Mouse (Mus musculus) neural tube, embryonic 15.5 days (tissue): ENCODE measurements at regions not wholly inside any gene's neighbourhood (a gene's known extent, or its start where the extent isn't known, plus 50 kb on each side); places are given as distances from the start of the nearest gene placed in this dataset.

ENCODE experiments used
- ATAC-seq: fragments of 200-750 bp; cut with Nextera tagmentation; 2 replicates; pipeline ENCODE4 v1.8.0; 2017; ENCODE audit warnings: mild to moderate bottlenecking, moderate TSS enrichment, moderate library complexity; ENCODE audit not compliant: low FRiP score
- H3K27ac ChIP-seq: fragments of 300-500 bp; sonication (generic); replicated peaks from 2 replicates; pipeline ENCODE4 v1.5.1; 2015; ENCODE audit warnings: mild to moderate bottlenecking, inconsistent platforms
- H3K27me3 ChIP-seq: fragments of 300-500 bp; sonication (generic); replicated peaks from 2 replicates; pipeline ENCODE4 v1.6.1; 2015; ENCODE audit warnings: inconsistent platforms
- H3K36me3 ChIP-seq: fragments of 300-500 bp; sonication (generic); 2 replicates; pipeline ENCODE4 v1.6.1; 2015; ENCODE audit warnings: inconsistent platforms
- H3K4me1 ChIP-seq: fragments of 300-500 bp; sonication (generic); 2 replicates; pipeline ENCODE4 v1.6.1; 2015; ENCODE audit warnings: inconsistent platforms
- H3K4me2 ChIP-seq: fragments of 300-500 bp; sonication (generic); 2 replicates; pipeline ENCODE4 v1.6.1; 2015; ENCODE audit warnings: inconsistent platforms, mild to moderate bottlenecking, moderate library complexity
- H3K4me3 ChIP-seq: fragments of 300-500 bp; sonication (generic); replicated peaks from 2 replicates; pipeline ENCODE4 v1.5.1; 2015; ENCODE audit warnings: mild to moderate bottlenecking, inconsistent platforms
- H3K9ac ChIP-seq: fragments of 300-500 bp; sonication (generic); replicated peaks from 2 replicates; pipeline ENCODE4 v1.6.1; 2015; ENCODE audit warnings: mild to moderate bottlenecking, inconsistent platforms
- H3K9me3 ChIP-seq: fragments of 300-500 bp; sonication (generic); replicated peaks from 2 replicates; pipeline ENCODE4 v1.6.1; 2016; ENCODE audit warnings: inconsistent platforms
- WGBS: fragments of 180-500 bp; shearing (Covaris S2); methylation state at CpG from one replicate; pipeline ENCODE4 v1.1.7; 2015; ENCODE audit warnings: mixed read lengths; 5-methylcytosine and 5-hydroxymethylcytosine counted together

DNA sequence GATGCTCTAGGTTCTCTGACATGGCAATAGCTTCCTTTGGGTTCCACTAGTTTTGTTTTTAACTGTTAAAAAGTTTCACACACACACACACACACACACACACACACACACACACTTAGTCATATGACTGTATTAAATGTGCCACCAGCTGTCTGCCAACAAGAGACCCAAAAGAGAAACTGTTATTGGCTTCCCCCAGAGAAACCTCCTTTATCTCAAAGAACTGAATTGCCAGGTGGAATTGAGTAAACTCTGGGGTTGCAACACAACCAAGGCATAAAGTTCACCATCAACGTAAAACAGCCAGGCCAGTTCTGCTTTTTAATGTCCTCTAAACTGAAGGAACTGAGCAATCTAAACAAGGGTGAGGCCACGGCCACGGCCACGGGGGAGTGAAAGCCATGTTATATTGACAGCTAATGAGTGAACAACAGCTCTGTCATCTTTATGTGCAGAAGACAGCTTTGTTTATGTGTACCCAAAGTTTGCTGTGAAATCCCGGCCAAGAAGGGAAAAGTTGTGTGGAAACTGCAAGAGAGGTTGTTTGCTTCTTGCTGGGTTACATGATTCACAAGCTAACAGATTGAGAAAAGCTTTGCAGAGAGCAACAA lies 69.3 kb downstream of the Btg1 start:
- H3K36me3 ChIP-seq, result no peaks in the 10 kb centered on the region
- peaks cover 9% of the 10 kb centered on the region; the same call in 1 of the 2 replicates for H3K4me1 ChIP-seq
- H3K9ac ChIP-seq, result no peak overlapping the region
- ATAC-seq, result no peak
- H3K27me3 ChIP-seq, result no peaks in the 10 kb centered on the region
- no peak overlapping the region for H3K4me2 ChIP-seq
- WGBS, result 61% methylated on average over 5 of the region's 5 CpGs
- no peak overlapping the region for H3K27ac ChIP-seq
- H3K9me3 ChIP-seq, result no peaks in the 10 kb centered on the region
- H3K4me3 ChIP-seq, result no peak overlapping the region

DNA sequence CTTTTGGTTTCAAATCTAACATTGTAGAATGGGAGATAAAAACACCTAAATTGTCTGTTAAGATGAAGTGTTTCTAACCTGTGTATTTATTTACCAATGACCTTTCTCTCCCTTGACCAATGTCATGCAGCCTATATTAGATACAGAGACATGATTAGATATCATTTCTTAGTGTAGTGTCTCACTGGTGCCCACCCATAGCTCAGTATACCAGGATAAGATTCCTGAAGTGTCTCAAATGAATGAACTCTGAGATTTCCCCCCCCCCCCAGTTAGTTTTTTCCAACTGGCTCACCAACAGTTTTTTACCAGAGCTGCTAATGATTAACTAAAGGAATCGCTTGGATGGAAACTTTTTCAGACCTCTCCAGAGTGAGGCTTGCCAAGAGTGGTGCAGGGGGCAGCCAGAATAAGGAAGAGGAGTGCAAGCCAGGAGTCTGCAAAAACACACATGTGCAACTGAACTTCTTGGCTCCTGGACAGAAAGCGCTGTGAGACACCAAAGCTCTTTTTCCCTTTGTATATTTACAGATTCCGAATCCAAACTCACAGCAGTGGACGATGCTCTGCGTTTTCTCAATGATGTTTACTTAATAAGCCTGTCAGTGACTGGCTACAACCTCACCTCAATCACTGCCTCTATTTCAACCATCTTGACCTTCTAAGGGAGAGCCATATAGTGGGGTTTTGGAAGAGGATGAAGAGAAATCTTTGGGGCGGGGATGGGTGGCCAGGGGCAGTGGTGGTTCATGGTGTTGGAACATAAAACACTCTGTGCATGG lies 70.0 kb downstream of the Btg1 start:
- no peaks in the 10 kb centered on the region for H3K9me3 ChIP-seq
- 65% methylated on average over 6 of the region's 6 CpGs for WGBS
- no peaks in the 10 kb centered on the region for H3K27me3 ChIP-seq
- H3K4me2 ChIP-seq, result no peak overlapping the region
- no peak for ATAC-seq
- H3K36me3 ChIP-seq, result no peaks in the 10 kb centered on the region
- no peak overlapping the region for H3K9ac ChIP-seq
- H3K4me3 ChIP-seq, result no peak overlapping the region
- H3K27ac ChIP-seq, result no peak overlapping the region
- peaks cover 9% of the 10 kb centered on the region; the same call in 1 of the 2 replicates for H3K4me1 ChIP-seq

DNA sequence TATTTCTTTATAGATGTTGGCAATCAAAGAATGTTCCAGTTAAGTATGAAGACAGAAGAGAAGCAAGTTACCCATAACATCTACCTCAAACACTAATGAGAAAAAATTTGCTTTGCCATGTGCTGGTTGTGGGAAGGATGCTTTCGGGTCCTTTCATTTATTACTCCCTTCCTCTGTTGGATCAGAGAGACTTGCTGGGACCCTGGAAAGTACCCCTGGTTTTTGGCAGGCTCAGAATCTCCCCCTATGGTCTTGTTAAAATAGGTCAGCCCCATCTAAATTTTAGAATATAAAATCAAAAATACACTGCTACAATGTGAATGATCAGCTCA lies 70.6 kb downstream of the Btg1 start:
- Histone ChIP-seq H3K27ac (no peak overlapping the region), H3K9me3 (no peaks in the 10 kb centered on the region), H3K4me1 (peaks cover 9% of the 10 kb centered on the region; the same call in 1 of the 2 replicates), H3K9ac (no peak overlapping the region), H3K27me3 (no peaks in the 10 kb centered on the region), H3K4me2 (no peak overlapping the region), H3K36me3 (no peaks in the 10 kb centered on the region), H3K4me3 (no peak overlapping the region)
- no peak for ATAC-seq
- WGBS, result 84% methylated on average over 1 of the region's 1 CpGs

GRCm38 (mm10) chr10:96689976-96690867 lies 73.4 kb downstream of the Btg1 start:
- no peaks in the 10 kb centered on the region for H3K9me3 ChIP-seq

GRCm38 (mm10) chr10:96690868-96691302 lies 74.1 kb downstream of the Btg1 start:
- no peak for ATAC-seq
- peaks cover 9% of the 10 kb centered on the region; the same call in 1 of the 2 replicates for H3K4me1 ChIP-seq
- H3K9ac ChIP-seq, result no peak overlapping the region
- no peak overlapping the region for H3K27ac ChIP-seq
- no peak overlapping the region for H3K4me2 ChIP-seq
- H3K4me3 ChIP-seq, result no peak overlapping the region
- H3K36me3 ChIP-seq, result no peaks in the 10 kb centered on the region
- 19% methylated on average over 2 of the region's 2 CpGs for WGBS
- H3K9me3 ChIP-seq, result no peaks in the 10 kb centered on the region
- H3K27me3 ChIP-seq, result no peaks in the 10 kb centered on the region

More at GRCm38 (mm10) chr10:96689976-96690867, 73.4 kb downstream of the Btg1 start:
- no peak overlapping the region for H3K27ac ChIP-seq
- H3K4me3 ChIP-seq, result no peak overlapping the region
- ATAC-seq, result no peak
- peaks cover 9% of the 10 kb centered on the region; the same call in 1 of the 2 replicates for H3K4me1 ChIP-seq
- no peak overlapping the region for H3K9ac ChIP-seq
- no peaks in the 10 kb centered on the region for H3K36me3 ChIP-seq
- H3K4me2 ChIP-seq, result no peak overlapping the region
- 54% methylated on average over 11 of the region's 11 CpGs for WGBS
- no peaks in the 10 kb centered on the region for H3K27me3 ChIP-seq

DNA sequence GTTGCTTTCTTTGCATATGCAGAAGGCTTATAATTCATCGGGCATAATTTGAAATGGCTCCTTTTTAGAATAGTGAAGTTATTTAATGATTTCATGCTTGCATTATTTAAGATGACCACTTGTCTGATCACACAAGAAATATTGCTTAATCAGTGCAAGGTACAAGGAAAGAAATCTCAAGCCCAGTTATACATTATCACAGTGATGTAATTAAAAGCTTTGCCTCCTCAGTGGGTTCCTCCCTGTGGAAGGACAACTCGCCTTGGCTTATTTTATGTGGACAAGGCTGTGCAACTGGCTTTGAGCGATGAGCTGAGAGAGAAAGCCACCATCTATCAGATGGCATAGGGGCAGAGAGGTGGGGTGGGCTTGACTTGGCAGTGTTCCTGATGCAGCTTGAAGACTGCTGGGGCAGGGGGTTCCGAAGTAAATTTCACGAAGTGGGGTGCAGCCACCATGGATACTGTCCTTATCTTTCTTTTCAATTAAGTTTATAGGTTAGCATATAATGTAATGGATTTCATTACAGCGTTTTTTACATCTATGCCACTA lies 74.6 kb downstream of the Btg1 start:
- 66% methylated on average over 6 of the region's 6 CpGs for WGBS
- peaks cover 9% of the 10 kb centered on the region; the same call in 1 of the 2 replicates for H3K4me1 ChIP-seq
- H3K9me3 ChIP-seq, result no peaks in the 10 kb centered on the region

GRCm38 (mm10) chr10:96692821-96693220 lies 76.0 kb downstream of the Btg1 start:
- no peak overlapping the region for H3K9ac ChIP-seq
- no peak for ATAC-seq
- H3K27ac ChIP-seq, result no peak overlapping the region
- H3K4me3 ChIP-seq, result no peak overlapping the region
- peaks cover 9% of the 10 kb centered on the region; the same call in 1 of the 2 replicates for H3K4me1 ChIP-seq
- no peaks in the 10 kb centered on the region for H3K9me3 ChIP-seq
- H3K4me2 ChIP-seq, result no peak overlapping the region
- no peaks in the 10 kb centered on the region for H3K27me3 ChIP-seq
- WGBS, result 92% methylated on average over 7 of the region's 7 CpGs
- H3K36me3 ChIP-seq, result no peaks in the 10 kb centered on the region

More for the DNA sequence above, 74.6 kb downstream of the Btg1 start:
- H3K9ac ChIP-seq, result no peak overlapping the region
- H3K27me3 ChIP-seq, result no peaks in the 10 kb centered on the region
- ATAC-seq, result no peak
- H3K4me3 ChIP-seq, result no peak overlapping the region
- no peaks in the 10 kb centered on the region for H3K36me3 ChIP-seq
- no peak overlapping the region for H3K27ac ChIP-seq
- no peak overlapping the region for H3K4me2 ChIP-seq

DNA sequence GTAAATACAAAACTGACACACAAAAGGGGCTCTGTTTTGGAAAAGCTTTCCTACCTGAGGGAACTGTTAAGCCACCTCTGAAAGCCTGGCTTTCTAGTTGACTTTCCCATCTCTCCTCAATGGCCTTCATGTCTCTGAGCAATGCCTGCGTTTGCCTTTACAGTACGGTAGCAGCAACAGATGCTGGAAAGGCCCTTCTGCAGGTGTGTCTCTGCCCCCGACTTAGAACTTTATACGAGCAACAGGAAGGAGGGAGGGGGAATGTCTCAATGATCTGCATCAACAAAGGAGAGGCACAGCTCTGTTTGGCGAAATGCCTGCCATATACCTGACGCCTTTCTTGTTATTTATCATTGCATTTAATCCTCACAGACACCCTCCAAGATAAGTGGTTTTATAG lies 77.0 kb downstream of the Btg1 start:
- no peak for ATAC-seq
- Histone ChIP-seq H3K4me2 (no peak overlapping the region), H3K4me3 (no peak overlapping the region), H3K27me3 (no peaks in the 10 kb centered on the region), H3K36me3 (no peaks in the 10 kb centered on the region), H3K27ac (no peak overlapping the region), H3K9ac (no peak overlapping the region), H3K9me3 (no peaks in the 10 kb centered on the region), H3K4me1 (peaks cover 9% of the 10 kb centered on the region; the same call in 1 of the 2 replicates)
- WGBS, result 80% methylated on average over 6 of the region's 6 CpGs

DNA sequence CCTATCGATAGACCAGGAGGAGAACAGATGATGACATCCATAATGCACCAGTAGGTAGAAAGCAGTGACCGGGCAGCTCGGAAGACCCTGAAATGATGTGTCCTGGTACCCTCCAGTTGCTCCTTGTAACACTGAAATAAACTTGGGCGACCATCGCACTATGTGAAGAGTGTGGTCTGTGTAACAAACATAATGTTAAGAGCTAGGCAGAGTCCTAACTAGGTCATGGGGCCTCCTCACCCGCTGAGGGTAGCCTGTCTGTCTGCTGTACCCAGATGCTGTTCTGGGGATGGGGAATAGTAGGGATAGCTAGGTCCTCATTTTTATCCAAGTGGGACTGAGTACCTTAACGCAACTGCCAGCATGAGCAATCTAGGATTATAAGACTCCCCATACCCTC lies 79.8 kb downstream of the Btg1 start:
- Histone ChIP-seq H3K9ac (no peak overlapping the region), H3K4me3 (no peak overlapping the region), H3K9me3 (no peaks in the 10 kb centered on the region), H3K27ac (no peak overlapping the region), H3K27me3 (no peaks in the 10 kb centered on the region), H3K4me1 (no peaks in the 10 kb centered on the region), H3K4me2 (no peak overlapping the region), H3K36me3 (no peaks in the 10 kb centered on the region)
- ATAC-seq, result no peak
- 95% methylated on average over 7 of the region's 7 CpGs for WGBS

DNA sequence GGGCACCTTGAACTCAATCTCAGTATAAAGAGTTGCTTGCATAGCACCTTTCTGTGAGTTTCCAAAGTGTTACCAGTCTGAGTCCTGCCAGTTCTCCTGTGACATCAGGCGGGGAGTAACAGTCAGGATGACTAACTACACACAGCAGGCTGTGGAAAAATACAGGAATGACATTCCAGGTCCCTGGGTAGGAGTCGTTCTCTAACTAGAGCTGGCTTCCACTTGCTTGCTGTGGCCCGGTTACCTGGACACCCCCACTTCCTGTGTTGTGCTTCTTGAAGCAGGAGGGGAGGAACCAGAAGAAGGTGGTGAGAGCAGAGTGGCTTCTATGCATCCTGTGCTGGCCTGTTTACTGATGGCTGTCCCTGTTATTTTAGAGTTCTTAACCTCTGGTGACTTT lies 81.0 kb downstream of the Btg1 start:
- Histone ChIP-seq H3K27ac (no peak overlapping the region), H3K4me3 (no peak overlapping the region), H3K9ac (no peak overlapping the region), H3K9me3 (no peaks in the 10 kb centered on the region), H3K36me3 (no peaks in the 10 kb centered on the region), H3K4me2 (no peak overlapping the region), H3K4me1 (no peaks in the 10 kb centered on the region), H3K27me3 (no peaks in the 10 kb centered on the region)
- no peak for ATAC-seq
- 77% methylated on average over 3 of the region's 3 CpGs for WGBS

- no peak for ATAC-seq
Measured at GRCm38 (mm10) chr10:96706656-96707055, 89.8 kb downstream of the Btg1 start.

More at GRCm38 (mm10) chr10:96706656-96707055, 89.8 kb downstream of the Btg1 start:
- WGBS, result 93% methylated on average over 4 of the region's 4 CpGs
- no peak overlapping the region for H3K4me3 ChIP-seq
- H3K4me1 ChIP-seq, result no peaks in the 10 kb centered on the region
- H3K9me3 ChIP-seq, result no peaks in the 10 kb centered on the region
- H3K27me3 ChIP-seq, result no peaks in the 10 kb centered on the region
- H3K4me2 ChIP-seq, result no peak overlapping the region
- no peaks in the 10 kb centered on the region for H3K36me3 ChIP-seq
- H3K9ac ChIP-seq, result no peak overlapping the region
- no peak overlapping the region for H3K27ac ChIP-seq
